Mouse (Mus musculus) testis, postnatal 14 days (tissue): ENCODE data around the gene Adssl1.

Source experiments
- DNase-seq: peaks from one replicate; pipeline ENCODE4 v3.0.0; 2021; ENCODE audit warnings: low spot score

Adssl1 gene

GRCm38 (mm10) chr12:112653157-112653824 is 33.4 kb downstream of the Adssl1 start:
- peak; percentile 54 for DNase-seq

DNA sequence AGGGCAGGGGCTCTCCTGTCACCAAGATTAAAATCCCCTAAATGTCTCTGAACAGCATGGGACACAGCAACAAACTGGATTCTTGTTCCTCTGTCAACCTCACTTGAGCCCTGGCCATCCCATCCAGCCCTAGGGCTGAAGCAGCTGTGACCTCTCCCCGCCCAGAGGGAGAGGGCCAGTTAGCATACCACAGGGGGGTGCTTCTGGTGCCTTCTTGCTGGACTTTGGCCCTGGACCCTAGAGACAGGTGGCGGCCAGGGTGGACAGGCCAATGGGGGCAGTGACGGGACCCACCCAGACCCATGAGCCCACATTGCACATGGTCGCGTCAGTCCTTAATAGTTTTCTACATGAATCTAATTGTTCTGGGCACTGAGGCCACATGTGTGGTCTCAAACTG is 34.2 kb downstream of the Adssl1 start:
- DNase-seq: no peak

DNA sequence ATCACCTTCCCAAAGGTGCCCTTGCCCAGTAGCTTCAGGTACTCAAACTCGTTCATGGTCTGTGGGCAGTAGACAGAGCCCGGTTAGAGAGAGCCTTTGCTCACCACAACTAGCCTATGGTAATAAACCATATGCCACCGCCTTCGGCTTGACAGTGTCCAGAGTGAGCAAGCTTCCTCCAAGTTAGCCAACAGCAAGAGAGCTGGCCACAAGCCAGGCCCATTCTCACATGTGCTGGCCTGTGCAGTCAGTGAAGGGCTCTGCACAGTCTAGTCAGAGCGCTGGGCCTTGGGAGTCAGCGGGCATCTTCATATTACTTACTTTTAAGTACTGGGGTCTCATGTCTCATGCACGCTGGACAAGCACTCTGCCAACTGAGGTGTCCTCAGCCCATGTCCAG is 38.8 kb downstream of the Adssl1 start:
- DNase-seq: no peak

DNA sequence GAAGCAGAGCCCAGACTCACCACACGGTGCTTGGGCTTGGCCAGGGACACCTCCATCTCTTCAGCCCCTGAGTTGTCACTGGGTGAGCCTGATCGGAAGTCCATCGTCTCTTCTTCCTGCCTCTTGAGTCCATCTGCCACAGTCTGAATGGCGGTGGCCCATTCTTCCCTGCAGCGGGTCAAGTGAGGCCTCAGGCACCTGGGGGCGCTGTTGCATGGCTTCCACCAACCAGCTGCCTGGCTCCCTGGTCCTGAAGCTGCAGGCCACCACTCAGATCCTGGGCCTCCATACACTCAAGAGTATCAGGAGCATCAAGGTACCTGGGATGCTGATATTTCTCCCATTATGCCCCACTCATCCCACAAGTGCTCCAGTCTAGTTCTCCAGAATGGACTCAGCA is 39.3 kb downstream of the Adssl1 start:
- DNase-seq: no peak

GRCm38 (mm10) chr12:112660576-112661326 is 40.9 kb downstream of the Adssl1 start:
- no peak for DNase-seq

DNA sequence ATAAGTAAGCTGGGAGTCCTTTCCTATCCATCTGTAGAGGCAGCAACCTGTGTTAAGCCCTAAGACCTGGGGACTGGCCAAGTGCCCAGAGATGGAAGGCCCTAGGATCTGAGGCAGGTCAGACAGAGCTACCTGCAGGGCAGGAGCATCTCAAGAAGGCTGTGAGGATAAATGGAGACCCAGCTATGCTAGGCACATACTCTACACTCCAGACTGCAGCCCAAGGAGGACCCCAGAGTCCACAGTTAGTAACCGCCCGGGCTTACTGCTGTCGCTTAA is 41.4 kb downstream of the Adssl1 start:
- DNase-seq: no peak

GRCm38 (mm10) chr12:112661851-112662250 is 42.0 kb downstream of the Adssl1 start:
- no peak for DNase-seq

GRCm38 (mm10) chr12:112663303-112663702 is 43.5 kb downstream of the Adssl1 start:
- DNase-seq: no peak

DNA sequence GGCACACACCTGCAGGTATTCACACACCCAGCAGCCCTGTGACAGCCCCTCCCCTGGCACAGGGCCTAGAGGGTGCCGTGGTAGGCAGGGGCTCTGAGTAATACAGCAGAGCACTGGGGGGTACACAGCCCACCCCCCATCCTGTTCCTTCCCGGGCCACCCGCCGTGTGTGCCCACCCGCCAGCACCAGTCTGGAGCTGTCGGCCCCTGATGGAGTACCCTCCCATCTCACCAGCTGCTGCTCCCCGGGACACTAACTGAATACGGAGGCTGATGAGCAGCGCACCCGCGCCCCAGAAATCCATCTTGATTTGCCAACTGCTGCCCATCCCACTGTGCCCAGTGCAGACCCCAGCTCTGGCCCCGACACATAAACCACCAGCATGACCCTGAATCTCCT is 43.9 kb downstream of the Adssl1 start:
- no peak for DNase-seq

DNA sequence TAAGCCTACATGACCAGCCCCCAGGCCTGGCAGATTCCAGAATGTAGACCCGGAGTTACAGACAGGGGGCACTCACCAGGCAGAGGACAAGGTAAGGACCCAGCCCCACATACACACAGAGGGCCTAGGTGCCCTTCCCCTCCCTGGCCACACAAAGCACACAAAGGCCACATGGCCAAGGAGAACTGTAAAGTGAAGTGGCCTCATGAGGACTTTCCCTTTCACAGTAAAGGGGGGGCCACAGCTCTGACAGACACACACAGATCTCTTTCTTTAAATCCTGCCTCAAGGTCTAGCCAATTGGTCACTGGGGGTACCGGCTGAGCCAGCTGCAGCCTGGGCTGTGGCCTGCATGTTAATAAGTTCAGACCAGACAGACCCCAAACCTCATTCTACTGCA is 44.3 kb downstream of the Adssl1 start:
- DNase-seq: no peak

DNA sequence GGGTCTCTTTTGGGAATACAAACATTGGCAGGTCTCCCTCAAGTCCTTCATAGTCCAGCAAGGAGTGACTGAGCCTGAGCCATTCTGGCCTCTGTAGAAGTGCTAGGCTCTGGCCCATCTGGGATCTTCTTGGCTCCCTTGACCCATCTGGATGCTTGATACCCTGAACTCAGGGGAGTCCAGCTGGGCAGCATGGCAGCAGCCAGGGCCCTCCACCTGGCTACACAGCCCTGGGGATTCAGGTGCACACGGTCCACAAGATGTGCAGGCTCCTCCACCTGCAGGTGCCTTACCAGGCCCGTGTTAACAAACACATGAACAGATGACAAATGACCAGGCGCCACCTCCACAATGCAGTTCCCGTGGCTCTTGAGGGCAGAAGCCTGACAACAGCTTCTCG is 44.8 kb downstream of the Adssl1 start:
- DNase-seq: no peak

- no peak for DNase-seq
These were observed 45.6 kb downstream of the Adssl1 start for GRCm38 (mm10) chr12:112665445-112665844.

DNA sequence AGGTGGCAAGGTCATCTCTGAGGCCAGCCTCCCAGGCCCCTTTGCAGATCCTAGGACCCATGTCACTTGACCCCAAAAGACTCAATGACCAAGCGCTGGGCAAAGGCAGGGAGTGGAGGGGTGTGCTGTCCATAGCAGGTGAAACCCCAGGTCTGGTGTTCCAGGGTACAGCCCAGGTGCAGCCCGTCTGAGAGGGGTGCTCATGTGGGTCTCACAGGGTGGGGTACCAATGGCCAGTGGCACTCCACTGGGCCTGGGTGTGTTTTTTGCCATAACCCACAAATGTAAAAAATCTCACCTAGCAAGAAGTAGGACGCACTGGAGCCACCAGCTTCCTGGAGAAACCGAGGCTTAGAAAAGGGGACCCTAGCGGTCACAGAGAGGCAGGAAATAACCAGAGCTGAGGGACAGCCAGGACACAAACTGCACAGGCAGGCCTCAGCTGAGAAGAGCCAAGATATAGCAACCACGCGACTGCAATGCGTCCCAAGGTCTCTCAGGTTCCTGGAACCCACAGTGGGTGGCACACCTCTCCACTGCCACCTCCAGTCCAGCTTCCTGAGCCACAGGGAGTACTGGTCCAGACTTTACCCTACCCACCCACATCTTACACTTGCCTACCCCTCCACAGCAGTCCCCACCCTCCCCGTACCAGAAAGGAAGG is 46.2 kb downstream of the Adssl1 start:
- DNase-seq: no peak

DNA sequence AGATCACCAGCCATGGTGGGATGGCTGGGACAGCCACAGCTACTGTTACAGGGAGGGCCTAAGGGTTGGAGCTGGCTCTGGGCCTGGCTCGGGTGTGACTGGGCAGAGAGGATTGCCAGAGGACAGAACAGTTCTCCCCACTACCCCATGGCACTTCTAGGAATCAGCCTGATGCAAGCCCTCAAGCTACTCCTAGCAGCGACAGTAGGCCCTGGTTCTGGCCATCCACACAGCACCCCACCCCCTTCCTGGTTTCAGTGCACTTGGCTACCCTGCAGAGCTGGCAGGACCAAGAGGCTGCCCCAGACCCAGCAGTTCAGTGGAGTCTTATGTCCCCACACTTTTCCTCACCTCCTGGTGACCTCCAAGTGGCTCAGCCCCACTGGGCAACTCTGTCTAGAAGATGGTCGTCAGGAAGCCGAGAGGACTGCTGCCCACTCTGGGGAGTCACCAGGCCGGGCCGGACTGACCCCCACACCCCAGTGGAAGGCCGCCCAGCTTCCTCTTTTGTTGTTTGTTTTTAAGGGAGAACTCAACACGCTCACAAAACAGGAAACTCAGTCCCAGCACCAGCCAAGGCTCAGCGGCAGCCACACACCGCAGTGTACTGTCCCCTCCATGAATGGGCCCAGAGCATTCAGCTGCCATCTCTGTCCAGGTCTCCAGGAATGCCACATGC is 47.9 kb downstream of the Adssl1 start:
- no peak for DNase-seq

GRCm38 (mm10) chr12:112670718-112671393 is 51.0 kb downstream of the Adssl1 start:
- DNase-seq: no peak

- DNase-seq: no peak
These were observed 52.0 kb downstream of the Adssl1 start for GRCm38 (mm10) chr12:112671891-112672290.

GRCm38 (mm10) chr12:112672744-112673575 is 53.1 kb downstream of the Adssl1 start:
- DNase-seq: no peak

- DNase-seq: peak; percentile 61
These were observed 53.8 kb downstream of the Adssl1 start for GRCm38 (mm10) chr12:112673576-112674091.

DNA sequence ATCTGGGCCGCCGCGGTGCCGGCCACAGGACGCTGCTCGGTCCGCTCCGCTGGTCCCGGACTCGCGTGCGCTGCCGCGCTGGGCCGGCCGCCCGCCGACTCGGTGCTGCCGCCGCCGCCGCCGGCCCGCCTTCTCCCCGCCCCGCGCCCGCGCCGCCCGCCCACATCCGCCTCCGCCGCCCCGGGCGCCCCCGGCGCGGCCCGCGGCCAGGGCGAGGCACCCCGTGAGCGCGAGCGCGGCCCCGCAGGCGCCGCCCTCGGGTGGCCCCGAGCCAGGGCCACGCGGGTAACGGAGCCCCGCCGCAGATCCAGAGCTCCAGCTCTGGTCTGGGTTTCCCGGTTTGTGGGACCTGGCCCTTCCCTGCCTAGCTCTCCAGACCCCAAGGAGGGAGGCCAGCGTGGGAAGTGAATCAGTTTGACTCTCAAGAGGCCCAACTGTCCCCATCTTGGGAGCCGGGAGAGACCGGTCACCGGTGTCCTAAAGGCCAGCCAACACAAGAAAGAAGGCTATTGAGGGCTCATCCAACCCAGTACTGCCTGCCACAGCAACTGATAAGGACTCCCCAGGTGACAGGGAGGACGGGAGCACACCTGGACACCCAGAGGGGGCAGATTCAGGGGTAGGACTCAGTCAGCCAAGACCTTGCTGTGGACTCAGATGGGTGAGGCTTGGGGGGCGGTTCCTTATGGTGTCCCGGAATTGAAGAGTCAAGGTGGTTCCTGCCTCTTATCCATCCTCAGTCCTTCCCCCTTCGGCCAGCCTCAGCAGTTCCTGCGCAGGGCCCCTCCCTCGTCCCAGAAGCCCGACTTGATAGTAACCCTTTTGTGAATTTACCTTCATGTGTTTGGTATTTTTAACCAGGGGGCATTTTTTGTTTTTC is 54.5 kb downstream of the Adssl1 start, which contains the start of gene Akt1:
Akt1 (minus strand) TSS at position 753 of the 880 bp plus-strand sequence.
- DNase-seq: peak; percentile 61
